Mouse (Mus musculus): ENCODE measurements around the gene Psmd9. TPM values are rescaled to one million over a fixed set of nuclear protein-coding genes. Genes with fewer than 3 reads are reported as not detected.
A peak's percentile ranks its signal among the peaks of the same experiment; 100 is the strongest.

The Psmd9 gene
- polyA plus RNA-seq, 1 experiment from 2014 or later: 73.5 TPM

GRCm38 (mm10) chr5:123135471-123136360 is 33.5 kb upstream of the Psmd9 start:
- no peaks in the 10 kb centered on the region for H3K27me3 ChIP-seq (ENCODE audit: control insufficient read depth, insufficient read depth, low read length)
- H3K9ac ChIP-seq (ENCODE audit: low read depth, low read length): peak overlapping the region; percentile 100
- DNase-seq (ENCODE audit: low spot score) (peak; percentile 66), ATAC-seq (ENCODE audit: low FRiP score) (peak; percentile 8; the same call in 1 of the 2 replicates)
- peak overlapping the region; percentile 100 for H3K4me2 ChIP-seq (replicated peaks; ENCODE audit: low read depth, low read length)
- peak overlapping the region; percentile 96 for H3K4me3 ChIP-seq (ENCODE audit: low read depth, low read length)
- H3K27ac ChIP-seq (ENCODE audit: low read depth, low read length): peak overlapping the region; percentile 100
- H3K36me3 ChIP-seq (ENCODE audit: control insufficient read depth, insufficient read depth, low read length): no peaks in the 10 kb centered on the region
- H3K9me3 ChIP-seq (ENCODE audit: control insufficient read depth, low read length): no peaks in the 10 kb centered on the region
- WGBS: 5% methylated on average over 30 of the region's 30 CpGs
- H3K4me1 ChIP-seq (replicated peaks; ENCODE audit: control insufficient read depth, insufficient read depth, low read length): peaks cover 32% of the 10 kb centered on the region

GRCm38 (mm10) chr5:123136361-123137043 is 32.7 kb upstream of the Psmd9 start:
- under 1% methylated on average over 13 of the region's 13 CpGs for WGBS
- Histone ChIP-seq H3K4me3 (ENCODE audit: low read depth, low read length) (peak overlapping the region; percentile 96), H3K9me3 (ENCODE audit: control insufficient read depth, low read length) (no peaks in the 10 kb centered on the region), H3K4me2 (replicated peaks; ENCODE audit: low read depth, low read length) (peak overlapping the region; percentile 100), H3K27ac (ENCODE audit: low read depth, low read length) (peak overlapping the region; percentile 100), H3K27me3 (ENCODE audit: control insufficient read depth, insufficient read depth, low read length) (no peaks in the 10 kb centered on the region), H3K36me3 (ENCODE audit: control insufficient read depth, insufficient read depth, low read length) (no peaks in the 10 kb centered on the region), H3K4me1 (replicated peaks; ENCODE audit: control insufficient read depth, insufficient read depth, low read length) (peaks cover 32% of the 10 kb centered on the region), H3K9ac (ENCODE audit: low read depth, low read length) (peak overlapping the region; percentile 100)
- ATAC-seq (ENCODE audit: low FRiP score) (0 out of 2 replicates have a peak, but pooled peaks have one; percentile 10), DNase-seq (ENCODE audit: low spot score) (peak; percentile 77)

GRCm38 (mm10) chr5:123137044-123137909 is 31.9 kb upstream of the Psmd9 start:
- peak overlapping the region; percentile 100 for H3K9ac ChIP-seq (ENCODE audit: low read depth, low read length)
- H3K36me3 ChIP-seq (ENCODE audit: control insufficient read depth, insufficient read depth, low read length): no peaks in the 10 kb centered on the region
- ATAC-seq (ENCODE audit: low FRiP score): no peak
- H3K27ac ChIP-seq (ENCODE audit: low read depth, low read length): peak overlapping the region; percentile 100
- 2% methylated on average over 20 of the region's 20 CpGs for WGBS
- peak; percentile 53 for DNase-seq (ENCODE audit: low spot score)
- H3K4me1 ChIP-seq (replicated peaks; ENCODE audit: control insufficient read depth, insufficient read depth, low read length): peaks cover 30% of the 10 kb centered on the region
- H3K4me2 ChIP-seq (replicated peaks; ENCODE audit: low read depth, low read length): peak overlapping the region; percentile 100
- H3K4me3 ChIP-seq (ENCODE audit: low read depth, low read length): peak overlapping the region; percentile 96
- no peaks in the 10 kb centered on the region for H3K9me3 ChIP-seq (ENCODE audit: control insufficient read depth, low read length)
- H3K27me3 ChIP-seq (ENCODE audit: control insufficient read depth, insufficient read depth, low read length): no peaks in the 10 kb centered on the region

- Histone ChIP-seq H3K27ac (ENCODE audit: low read depth, low read length) (peak overlapping the region; percentile 100), H3K27me3 (ENCODE audit: control insufficient read depth, insufficient read depth, low read length) (no peaks in the 10 kb centered on the region), H3K4me3 (ENCODE audit: low read depth, low read length) (peak overlapping the region; percentile 96), H3K4me1 (replicated peaks; ENCODE audit: control insufficient read depth, insufficient read depth, low read length) (peaks cover 28% of the 10 kb centered on the region), H3K9ac (ENCODE audit: low read depth, low read length) (peak overlapping the region; percentile 100), H3K36me3 (ENCODE audit: control insufficient read depth, insufficient read depth, low read length) (no peaks in the 10 kb centered on the region), H3K9me3 (ENCODE audit: control insufficient read depth, low read length) (no peaks in the 10 kb centered on the region), H3K4me2 (replicated peaks; ENCODE audit: low read depth, low read length) (peak overlapping the region; percentile 100)
- DNase-seq (ENCODE audit: low spot score) (peak; percentile 82), ATAC-seq (ENCODE audit: low FRiP score) (no peak)
- WGBS: 0% methylated on average over 5 of the region's 6 CpGs
These were observed 31.3 kb upstream of the Psmd9 start for GRCm38 (mm10) chr5:123137910-123138229.

- under 1% methylated on average over 39 of the region's 40 CpGs for WGBS
- Histone ChIP-seq H3K9me3 (ENCODE audit: control insufficient read depth, low read length) (no peaks in the 10 kb centered on the region), H3K27me3 (ENCODE audit: control insufficient read depth, insufficient read depth, low read length) (no peaks in the 10 kb centered on the region), H3K9ac (ENCODE audit: low read depth, low read length) (peak overlapping the region; percentile 100), H3K4me2 (replicated peaks; ENCODE audit: low read depth, low read length) (peak overlapping the region; percentile 100), H3K27ac (ENCODE audit: low read depth, low read length) (peak overlapping the region; percentile 100), H3K4me3 (ENCODE audit: low read depth, low read length) (peak overlapping the region; percentile 96), H3K36me3 (ENCODE audit: control insufficient read depth, insufficient read depth, low read length) (no peaks in the 10 kb centered on the region), H3K4me1 (replicated peaks; ENCODE audit: control insufficient read depth, insufficient read depth, low read length) (peaks cover 28% of the 10 kb centered on the region)
- DNase-seq (ENCODE audit: low spot score) (peak; percentile 87), ATAC-seq (ENCODE audit: low FRiP score) (peak; percentile 67)
These were observed 30.8 kb upstream of the Psmd9 start for GRCm38 (mm10) chr5:123138230-123138911.

- Histone ChIP-seq H3K4me3 (ENCODE audit: low read depth, low read length) (peak overlapping the region; percentile 96), H3K4me2 (replicated peaks; ENCODE audit: low read depth, low read length) (peak overlapping the region; percentile 100), H3K27ac (ENCODE audit: low read depth, low read length) (peak overlapping the region; percentile 100), H3K36me3 (ENCODE audit: control insufficient read depth, insufficient read depth, low read length) (no peaks in the 10 kb centered on the region), H3K9ac (ENCODE audit: low read depth, low read length) (peak overlapping the region; percentile 100), H3K4me1 (replicated peaks; ENCODE audit: control insufficient read depth, insufficient read depth, low read length) (peaks cover 29% of the 10 kb centered on the region), H3K27me3 (ENCODE audit: control insufficient read depth, insufficient read depth, low read length) (no peaks in the 10 kb centered on the region), H3K9me3 (ENCODE audit: control insufficient read depth, low read length) (no peaks in the 10 kb centered on the region)
- DNase-seq (ENCODE audit: low spot score) (peak; percentile 81), ATAC-seq (ENCODE audit: low FRiP score) (no peak)
- under 1% methylated on average over 39 of the region's 39 CpGs for WGBS
These were observed 30.1 kb upstream of the Psmd9 start for GRCm38 (mm10) chr5:123138953-123139721.

GRCm38 (mm10) chr5:123139722-123140627 is 29.2 kb upstream of the Psmd9 start:
- peaks cover 25% of the 10 kb centered on the region for H3K4me1 ChIP-seq (replicated peaks; ENCODE audit: control insufficient read depth, insufficient read depth, low read length)
- H3K4me2 ChIP-seq (replicated peaks; ENCODE audit: low read depth, low read length): peak overlapping the region; percentile 100
- peak overlapping the region; percentile 100 for H3K27ac ChIP-seq (ENCODE audit: low read depth, low read length)
- H3K9me3 ChIP-seq (ENCODE audit: control insufficient read depth, low read length): no peaks in the 10 kb centered on the region
- DNase-seq (ENCODE audit: low spot score): peak; percentile 67
- peak overlapping the region; percentile 100 for H3K9ac ChIP-seq (ENCODE audit: low read depth, low read length)
- no peaks in the 10 kb centered on the region for H3K27me3 ChIP-seq (ENCODE audit: control insufficient read depth, insufficient read depth, low read length)
- H3K4me3 ChIP-seq (ENCODE audit: low read depth, low read length): peak overlapping the region; percentile 96
- WGBS: under 1% methylated on average over 28 of the region's 28 CpGs
- H3K36me3 ChIP-seq (ENCODE audit: control insufficient read depth, insufficient read depth, low read length): no peaks in the 10 kb centered on the region
- ATAC-seq (ENCODE audit: low FRiP score): no peak
